Mouse (Mus musculus) lung, postnatal 36 days (tissue): Measurements from ENCODE around the gene Prss54.
"Not testable (repeated sequence)": the region's sequence is repeated elsewhere in the genome, so short reads cannot be mapped to it uniquely, and the experiment has no call there.

Experiments used
- DNase-seq: peaks from one replicate; pipeline ENCODE4 v3.0.0; 2022; ENCODE audit warnings: mixed read lengths

The Prss54 gene

DNA sequence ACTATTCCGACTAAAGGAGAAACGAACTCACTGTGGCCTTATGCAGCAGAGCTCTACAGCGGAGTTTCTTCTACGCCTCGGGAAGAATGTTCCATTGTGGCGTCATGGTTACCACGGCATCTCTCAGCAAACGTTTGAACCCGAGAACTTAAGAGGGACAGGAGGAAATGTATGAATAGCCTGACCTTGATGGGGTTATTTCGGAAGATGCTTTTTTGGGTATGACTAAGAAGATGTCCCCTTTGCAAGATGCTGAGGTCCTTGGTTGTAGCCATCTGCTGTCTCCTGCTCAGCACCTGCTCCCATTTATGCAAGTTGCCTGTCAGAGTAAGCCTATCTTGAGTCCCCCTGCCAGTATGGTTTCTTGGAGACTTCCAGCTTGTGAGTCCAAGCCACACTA lies at the start of gene Prss54:
Gene Prss54, minus strand, starts transcription at position 101 of the 400 bp plus-strand sequence.
- no peak for DNase-seq

GRCm38 (mm10) chr8:95624833-95625232 lies 48.7 kb upstream of the Prss54 start:
- no peak for DNase-seq

DNA sequence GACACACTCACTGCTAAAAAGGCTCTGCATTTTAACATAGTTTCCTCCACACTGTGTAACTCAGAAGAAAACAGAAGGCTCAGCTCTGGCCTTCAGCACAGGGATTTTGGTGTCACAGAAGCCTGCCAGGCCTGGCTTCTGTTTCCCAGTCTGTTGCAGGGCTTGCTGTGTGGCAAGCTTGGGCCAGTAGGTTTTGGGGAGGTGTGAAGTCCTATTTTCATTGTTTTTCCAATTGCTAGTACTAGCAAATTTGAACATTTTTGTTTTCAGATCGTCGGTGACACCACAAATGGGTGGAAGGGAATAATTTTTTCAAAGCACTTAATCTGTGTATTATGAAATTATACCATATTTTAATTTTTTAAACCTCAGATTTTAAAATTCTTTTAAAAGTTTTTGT lies 43.9 kb upstream of the Prss54 start:
- DNase-seq: no peak

DNA sequence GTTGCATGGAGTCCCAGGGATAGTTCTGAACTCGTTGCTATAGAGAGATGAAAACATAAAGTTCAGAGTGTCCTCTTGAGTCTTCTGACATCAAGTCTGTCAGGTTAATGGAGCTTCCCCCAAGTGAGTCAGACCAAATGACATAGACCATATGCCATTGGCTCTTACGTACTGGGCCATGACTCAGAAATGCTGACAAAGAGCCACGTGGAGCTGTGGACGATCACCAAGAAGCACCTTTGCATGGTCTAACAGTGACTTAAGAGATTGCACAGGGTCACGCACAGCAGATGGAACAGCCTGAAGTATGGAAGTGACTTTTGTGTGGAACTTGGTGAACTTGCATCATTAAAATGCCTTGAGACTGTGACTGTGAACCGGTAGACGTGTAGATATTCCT lies 40.2 kb upstream of the Prss54 start:
- DNase-seq: no peak

- DNase-seq: no peak
Observed at GRCm38 (mm10) chr8:95611769-95612168, 35.6 kb upstream of the Prss54 start.

- DNase-seq: no peak
Observed at GRCm38 (mm10) chr8:95610749-95611148, 34.6 kb upstream of the Prss54 start.

DNA sequence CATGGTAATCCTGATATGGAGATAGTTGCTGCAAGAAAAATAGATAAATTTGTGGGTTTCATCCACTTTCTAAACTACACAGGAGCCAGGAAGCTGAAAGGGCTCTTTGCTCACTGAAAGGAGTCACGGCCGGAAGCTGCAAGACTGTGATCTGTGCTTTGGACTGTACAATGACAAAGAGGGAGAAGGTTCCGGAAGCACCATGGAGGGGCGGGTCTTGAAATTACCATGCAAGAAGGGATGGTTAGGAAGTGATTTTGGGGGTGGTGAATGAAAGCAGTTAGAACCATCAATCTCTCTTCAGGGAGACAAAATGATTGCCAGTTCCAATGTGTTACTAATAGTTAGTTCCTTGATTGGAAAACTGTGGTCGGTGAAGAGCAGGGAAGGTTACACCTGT lies 33.3 kb upstream of the Prss54 start:
- DNase-seq: no peak

DNA sequence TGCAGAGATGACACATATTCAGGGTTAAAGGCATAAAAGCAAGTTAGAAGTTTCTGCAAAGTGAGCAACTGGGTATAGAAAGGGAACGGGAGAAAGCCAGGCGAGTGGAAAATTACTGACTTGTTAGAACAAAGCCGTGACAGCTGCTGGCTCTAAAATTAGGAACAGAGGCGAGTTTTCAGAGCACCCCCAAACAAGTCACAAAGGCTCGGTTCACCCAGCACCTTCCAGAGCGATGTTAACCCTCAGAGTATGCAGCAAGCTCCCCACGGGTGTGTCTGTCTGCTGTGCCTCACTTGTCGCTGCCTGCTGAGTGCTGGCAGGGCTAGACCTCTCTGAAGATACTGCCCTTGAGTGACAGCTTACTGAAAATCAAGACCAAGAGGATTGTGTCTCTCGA lies 31.1 kb upstream of the Prss54 start:
- DNase-seq: no peak

DNA sequence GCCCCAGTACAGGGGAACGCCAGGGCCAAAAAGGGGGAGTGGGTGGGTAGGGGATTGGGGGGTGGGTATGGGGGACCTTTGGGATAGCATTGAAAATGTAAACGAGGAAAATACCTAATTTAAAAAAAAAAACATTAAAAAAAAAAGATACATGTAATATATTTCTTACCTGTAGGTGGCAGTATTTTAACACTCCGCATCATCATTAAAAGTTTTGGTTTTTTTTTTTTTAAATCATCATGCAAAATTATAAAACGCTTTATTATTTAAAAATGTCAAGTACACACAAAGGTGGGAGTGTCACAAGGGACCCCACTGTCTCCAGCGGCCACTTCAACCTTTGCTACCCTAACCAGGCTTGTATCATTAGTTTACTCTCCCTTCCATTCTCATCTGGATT lies 30.4 kb upstream of the Prss54 start:
- not testable (repeated sequence) for DNase-seq

DNA sequence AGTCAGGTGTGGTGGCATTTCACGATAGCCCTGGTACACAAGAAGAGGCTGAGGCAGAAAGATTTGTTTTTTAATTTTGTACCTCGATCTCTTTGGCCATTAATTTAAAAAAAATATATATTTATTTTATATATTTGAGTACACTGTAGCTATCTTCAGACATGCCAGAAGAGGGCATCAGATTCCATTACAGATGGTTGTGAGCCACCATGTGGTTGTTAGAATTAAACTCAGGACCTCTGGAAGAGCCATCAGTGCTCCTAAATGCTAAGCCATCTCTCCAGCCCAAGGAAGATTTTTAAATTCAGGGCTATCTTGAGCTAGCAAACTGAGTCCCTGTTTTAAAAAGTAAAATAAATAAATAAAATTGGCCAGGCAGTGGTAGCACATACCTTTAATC lies 26.0 kb upstream of the Prss54 start:
- DNase-seq: no peak

DNA sequence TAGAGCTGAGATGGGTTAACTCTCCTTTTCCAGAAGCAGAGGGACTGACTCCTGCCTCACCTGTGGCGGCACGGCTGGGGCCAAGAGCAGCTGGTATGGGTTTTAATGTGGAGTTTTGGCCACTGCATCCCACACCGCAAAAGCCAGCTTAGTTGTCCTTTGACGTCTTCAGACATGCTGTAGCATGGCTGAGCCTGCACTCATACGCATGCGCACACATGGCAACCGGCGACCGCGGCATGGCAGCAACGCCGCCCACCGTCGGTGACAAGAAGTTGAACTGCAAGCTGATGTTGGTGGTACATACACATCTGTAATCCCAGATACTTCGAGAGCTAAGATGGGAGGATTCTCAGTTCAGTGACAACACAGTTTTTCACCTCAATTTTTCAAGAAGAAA lies 25.2 kb upstream of the Prss54 start:
- DNase-seq: no peak

- peak; percentile 43 for DNase-seq
Observed at GRCm38 (mm10) chr8:95599861-95600260, 23.7 kb upstream of the Prss54 start.

GRCm38 (mm10) chr8:95596841-95597241 lies 20.7 kb upstream of the Prss54 start:
- no peak for DNase-seq

DNA sequence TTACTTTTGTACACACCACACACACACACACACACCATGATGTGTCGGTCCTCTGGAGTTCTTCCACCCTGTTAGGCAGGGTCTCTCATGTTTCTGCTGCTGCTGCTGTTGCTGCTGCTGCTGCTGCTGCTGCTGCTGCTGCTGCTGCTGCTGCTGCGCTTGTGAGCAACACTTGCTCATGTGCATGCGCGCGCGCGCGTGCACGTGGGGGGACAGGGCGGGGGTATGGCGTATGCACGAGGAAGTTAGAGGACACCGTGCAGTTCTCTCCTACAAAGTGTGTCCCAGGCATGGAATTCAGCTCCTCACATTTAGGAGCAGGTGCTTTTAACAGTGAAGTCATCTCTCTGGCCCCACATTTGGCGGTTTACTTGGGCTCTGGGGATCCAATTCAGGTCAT lies 19.0 kb upstream of the Prss54 start:
- no peak for DNase-seq

DNA sequence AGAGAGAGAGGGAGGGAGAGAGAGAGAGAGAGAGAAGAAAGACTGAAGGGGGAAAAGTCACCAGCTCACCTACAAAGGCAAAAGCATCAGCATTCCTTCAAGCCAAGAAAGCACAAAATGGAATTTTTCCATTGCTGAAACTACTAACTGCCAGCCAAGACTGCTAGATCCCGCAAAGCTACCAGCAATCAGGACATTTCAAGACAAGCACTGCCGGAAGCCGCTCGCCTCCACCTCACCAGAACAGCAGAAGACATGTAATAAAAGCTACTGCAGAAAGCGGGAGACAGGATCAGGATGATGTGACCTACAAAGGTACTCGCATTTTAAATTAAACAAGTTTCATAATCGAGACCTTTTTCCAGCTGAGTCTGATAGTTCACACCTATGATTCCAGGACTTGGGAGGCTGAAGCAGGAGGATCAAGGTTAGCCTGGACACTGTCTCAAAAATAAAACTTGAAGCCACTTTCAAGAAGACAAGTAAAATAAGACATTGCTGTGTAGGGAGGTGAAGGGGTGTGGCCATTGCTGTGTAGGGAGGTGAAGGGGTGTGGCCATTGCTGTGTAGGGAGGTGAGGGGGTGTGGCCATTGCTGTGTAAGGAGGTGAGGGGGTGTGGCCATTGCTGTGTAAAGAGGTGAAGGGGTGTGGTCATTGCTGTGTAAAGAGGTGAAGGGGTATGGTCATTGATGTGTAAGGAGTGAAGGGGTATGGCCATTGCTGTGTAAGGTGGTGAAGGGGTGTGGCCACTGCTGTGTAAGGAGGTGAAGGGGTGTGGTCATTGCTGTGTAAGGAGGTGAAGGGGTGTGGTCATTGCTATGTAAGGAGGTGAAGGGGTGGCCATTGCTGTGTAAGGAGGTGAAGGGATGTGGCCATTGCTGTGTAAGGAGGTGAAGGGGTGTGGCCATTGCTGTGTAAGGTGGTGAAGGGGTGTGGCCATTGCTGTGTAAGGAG lies 17.6 kb upstream of the Prss54 start:
- DNase-seq: no peak

DNA sequence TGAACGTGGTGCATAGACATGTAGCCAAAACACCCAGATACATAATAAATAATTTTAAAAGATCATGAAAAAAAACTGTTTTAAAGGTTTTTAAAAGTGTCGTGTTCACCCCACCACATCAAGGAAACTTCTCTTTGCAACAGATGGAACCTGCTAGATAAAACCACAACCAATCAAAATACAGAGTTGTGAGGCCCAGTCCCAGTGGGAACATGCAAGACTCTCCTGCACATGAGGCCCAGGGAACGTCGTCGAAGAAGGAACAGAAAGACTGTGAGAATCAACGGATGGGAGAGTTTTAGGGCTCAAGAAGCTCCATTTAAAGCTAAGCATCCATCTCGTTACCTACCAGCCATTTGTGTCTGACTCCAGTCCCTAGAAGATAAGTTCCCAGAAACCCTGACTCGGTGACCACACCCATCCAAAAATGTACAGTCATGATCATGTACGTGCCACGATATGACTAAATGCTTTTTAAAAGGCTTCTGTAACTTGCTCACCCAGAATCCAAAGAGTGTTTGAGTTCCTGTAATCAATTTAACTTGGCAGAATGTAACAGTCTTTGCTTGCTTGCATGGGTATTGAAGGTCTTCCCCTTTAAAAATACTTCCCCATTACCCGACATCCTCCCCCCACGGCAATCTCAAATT lies 16.1 kb upstream of the Prss54 start:
- no peak for DNase-seq

- DNase-seq: no peak
Observed at GRCm38 (mm10) chr8:95590539-95590938, 14.4 kb upstream of the Prss54 start.

- DNase-seq: no peak
Observed at GRCm38 (mm10) chr8:95589282-95589681, 13.1 kb upstream of the Prss54 start.

GRCm38 (mm10) chr8:95587339-95587738 lies 11.2 kb upstream of the Prss54 start:
- DNase-seq: no peak

DNA sequence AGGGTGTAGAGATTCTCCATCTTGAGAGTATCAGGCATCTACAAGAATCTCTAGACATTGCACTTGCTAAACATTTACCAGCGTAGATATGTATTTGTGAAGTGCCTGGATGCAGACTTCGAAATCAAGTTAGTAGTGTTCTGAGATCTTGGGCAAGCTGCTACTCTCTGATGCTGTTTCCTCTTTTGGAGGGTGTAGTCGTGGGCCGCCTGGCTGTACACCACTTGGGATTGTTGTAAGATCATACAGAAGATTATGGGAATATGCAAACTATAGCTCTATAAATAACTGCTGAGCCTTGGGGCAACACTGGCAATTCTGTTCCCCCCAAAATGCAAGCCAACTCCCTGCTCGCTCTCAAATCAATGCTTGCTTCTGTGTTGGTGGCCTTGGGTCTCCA lies 3.0 kb downstream of the Prss54 start:
- DNase-seq: no peak

- peak; percentile 37 for DNase-seq
Observed at GRCm38 (mm10) chr8:95566809-95567208, 9.3 kb downstream of the Prss54 start.

GRCm38 (mm10) chr8:95566217-95566616 lies 9.9 kb downstream of the Prss54 start:
- DNase-seq: no peak

DNA sequence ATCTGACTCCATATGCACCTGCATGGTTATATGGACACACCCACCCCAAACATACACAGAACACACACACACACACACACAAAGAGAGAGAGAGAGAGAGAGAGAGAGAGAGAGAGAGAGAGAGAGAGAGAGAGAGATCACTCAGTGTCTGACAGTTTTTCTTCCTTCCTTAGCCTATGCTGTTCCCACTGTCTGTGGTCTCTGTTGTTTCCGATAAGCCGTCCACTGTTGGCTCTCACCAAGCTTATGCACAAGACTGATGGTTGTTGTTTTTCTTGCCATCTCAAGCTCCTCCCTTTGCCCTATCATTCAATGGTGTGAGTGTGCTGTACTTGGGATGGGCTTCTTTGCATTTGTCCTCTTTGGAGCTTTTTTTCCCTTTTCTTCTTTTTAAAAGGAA lies 20.2 kb downstream of the Prss54 start:
- no peak for DNase-seq

DNA sequence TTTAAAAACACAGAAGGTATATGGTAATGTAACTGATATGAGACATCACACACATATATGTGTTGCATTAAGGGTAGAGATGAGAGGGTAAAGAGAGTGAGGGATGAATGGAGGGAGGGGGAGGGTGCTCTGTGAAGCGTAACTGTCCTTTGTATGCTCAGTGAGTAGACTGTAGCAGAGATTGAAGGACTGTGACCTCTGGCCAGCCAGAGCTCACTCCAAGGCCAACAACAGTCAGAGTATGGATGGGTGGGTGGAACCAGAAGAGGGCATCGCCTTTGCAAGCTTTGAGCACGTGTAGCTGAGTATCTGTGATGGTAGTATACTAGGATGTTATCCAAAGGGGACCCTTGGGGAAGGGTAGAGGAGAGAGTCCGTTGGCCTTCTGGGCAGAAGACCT lies 24.6 kb downstream of the Prss54 start:
- no peak for DNase-seq
